Mouse (Mus musculus) right cerebral cortex, adult 2 months (tissue): ENCODE data around the gene Gtf2f1.
"Not testable (repeated sequence)": the region's sequence is repeated elsewhere in the genome, so short reads cannot be mapped to it uniquely, and the experiment has no call there.

Source experiments
- DNase-seq, 2 experiments: peaks; one replicate each; pipeline ENCODE4 v3.0.0; 2021 to 2022; ENCODE audit warnings: low spot score in 2 of 2

Gtf2f1 gene

GRCm38 (mm10) chr17:57011236-57012141 is at the start of gene Gtf2f1, which contains the start of gene Gm17949:
Gtf2f1 (minus strand) TSS chr17:57011288.
Gm17949 (plus strand) TSS chr17:57011469.
- peak; percentile 95 to 96 for DNase-seq

- peak; percentile 96 to 98 for DNase-seq
Observed at GRCm38 (mm10) chr17:57060231-57060801, 49.2 kb upstream of the Gtf2f1 start.

- DNase-seq: peak; percentile 74 to 76
Observed at GRCm38 (mm10) chr17:57059486-57059977, 48.4 kb upstream of the Gtf2f1 start, which contains the start of gene Slc25a23. Slc25a23 (minus strand) TSS chr17:57059863.

- peak in 1 of 2 experiments; percentile 23 for DNase-seq
Observed at GRCm38 (mm10) chr17:57058891-57059485, 47.9 kb upstream of the Gtf2f1 start, which contains the start of gene Crb3. Crb3 (plus strand) TSS chr17:57059105.

GRCm38 (mm10) chr17:57056246-57056645 is 45.2 kb upstream of the Gtf2f1 start:
- DNase-seq: no peak

- DNase-seq: not testable (repeated sequence)
Observed at GRCm38 (mm10) chr17:57051679-57052078, 40.6 kb upstream of the Gtf2f1 start.

- DNase-seq: no peak
Observed at GRCm38 (mm10) chr17:57048816-57049215, 37.7 kb upstream of the Gtf2f1 start.

- no peak for DNase-seq
Observed at GRCm38 (mm10) chr17:57047406-57047805, 36.3 kb upstream of the Gtf2f1 start.

GRCm38 (mm10) chr17:57041554-57041953 is 30.5 kb upstream of the Gtf2f1 start, which contains the start of gene Slc25a41:
Slc25a41 (minus strand) TSS chr17:57041654.
- DNase-seq: no peak

- no peak for DNase-seq
Observed at GRCm38 (mm10) chr17:57038978-57039377, 27.9 kb upstream of the Gtf2f1 start.

GRCm38 (mm10) chr17:57032854-57033253 is 21.8 kb upstream of the Gtf2f1 start:
- no peak for DNase-seq

GRCm38 (mm10) chr17:57031661-57032420 is 20.8 kb upstream of the Gtf2f1 start:
- peak; percentile 100 for DNase-seq

GRCm38 (mm10) chr17:57030931-57031660 is 20.0 kb upstream of the Gtf2f1 start, which contains the start of gene Khsrp:
Khsrp (minus strand) TSS chr17:57031522.
- DNase-seq: peak in 1 of 2 experiments; percentile 28

- DNase-seq: no peak
Observed at GRCm38 (mm10) chr17:57029691-57030090, 18.6 kb upstream of the Gtf2f1 start.

- no peak for DNase-seq
Observed at GRCm38 (mm10) chr17:57027471-57027870, 16.4 kb upstream of the Gtf2f1 start.

GRCm38 (mm10) chr17:57020960-57021359 is 9.9 kb upstream of the Gtf2f1 start:
- no peak for DNase-seq

GRCm38 (mm10) chr17:57019693-57020092 is 8.6 kb upstream of the Gtf2f1 start:
- no peak for DNase-seq

- no peak for DNase-seq
Observed at GRCm38 (mm10) chr17:57012245-57012795, 1.2 kb upstream of the Gtf2f1 start.

- DNase-seq: no peak
Observed at GRCm38 (mm10) chr17:57010911-57011235, 215 bp downstream of the Gtf2f1 start.
